Mouse (Mus musculus) monocyte, adult 2 months (primary cell): ENCODE results near the gene Gas1.

ENCODE experiments used
- DNase-seq, 2 experiments: peaks; one replicate each; pipeline ENCODE4 v3.0.0; 2022; ENCODE audit warnings: low spot score in 2 of 2, low read depth in 1 of 2

Gene Gas1

DNA sequence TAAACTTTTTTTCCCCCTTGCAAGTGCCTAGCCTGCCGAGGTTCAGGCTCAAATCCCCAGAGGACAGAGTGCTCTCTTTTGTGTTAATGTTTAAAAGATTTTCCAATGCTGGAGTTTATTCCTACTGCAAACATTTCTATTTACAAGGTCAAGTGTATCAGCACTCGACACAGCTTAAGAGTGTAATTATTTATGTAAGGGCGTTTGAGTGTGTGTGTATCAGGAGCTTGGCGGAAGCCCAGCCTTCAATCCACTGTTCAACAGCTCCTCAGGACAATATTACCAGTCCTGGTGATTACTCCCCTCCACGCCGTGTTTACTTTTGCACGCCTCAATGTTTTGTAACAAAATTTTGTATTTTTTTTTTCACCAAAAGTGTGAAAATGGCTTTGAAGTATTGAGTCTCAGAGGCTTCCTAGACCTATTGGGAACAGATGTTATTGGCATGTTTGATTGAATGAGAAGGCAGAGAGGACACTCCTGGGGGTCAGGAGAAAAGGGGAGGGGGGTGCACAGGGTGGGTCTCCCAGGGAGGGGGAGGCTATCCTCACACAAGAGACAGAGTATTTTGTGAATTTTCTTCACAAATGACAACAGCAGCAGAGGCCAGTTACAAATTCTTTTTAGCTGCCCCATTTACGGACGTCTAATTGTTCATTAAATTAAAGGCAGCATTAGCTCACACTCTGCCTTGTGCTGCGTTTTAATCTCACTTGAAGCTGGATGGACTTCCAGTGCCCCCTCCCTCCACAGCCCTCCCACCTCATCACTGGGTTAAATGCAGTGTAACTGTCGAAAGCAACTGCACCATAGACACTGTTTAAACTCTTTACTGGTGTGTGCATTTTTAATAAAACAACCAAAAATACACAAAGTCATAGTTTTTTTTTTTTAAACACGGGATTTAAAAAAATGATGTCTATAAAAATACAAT is 3.3 kb downstream of the Gas1 start:
- DNase-seq = no peak

DNA sequence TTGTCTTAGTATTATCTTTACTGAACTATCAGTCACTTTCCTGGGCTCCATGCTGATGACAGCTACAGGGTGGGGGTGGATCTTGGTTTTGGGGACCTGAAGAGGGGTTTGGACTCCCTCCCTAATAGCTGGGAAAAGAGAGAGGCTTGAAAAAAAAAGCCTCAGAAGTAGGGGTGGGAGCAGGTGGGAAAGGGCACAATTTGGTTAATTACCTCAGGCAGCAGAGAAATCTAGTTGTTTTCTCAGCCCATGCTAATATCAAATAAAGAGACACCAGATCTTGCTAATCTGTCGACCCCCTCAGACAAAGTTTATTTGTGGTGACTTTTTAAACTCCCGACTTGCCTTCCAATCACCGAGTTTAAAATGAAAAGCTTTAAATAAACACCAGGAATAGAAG is 4.0 kb downstream of the Gas1 start:
- no peak for DNase-seq

DNA sequence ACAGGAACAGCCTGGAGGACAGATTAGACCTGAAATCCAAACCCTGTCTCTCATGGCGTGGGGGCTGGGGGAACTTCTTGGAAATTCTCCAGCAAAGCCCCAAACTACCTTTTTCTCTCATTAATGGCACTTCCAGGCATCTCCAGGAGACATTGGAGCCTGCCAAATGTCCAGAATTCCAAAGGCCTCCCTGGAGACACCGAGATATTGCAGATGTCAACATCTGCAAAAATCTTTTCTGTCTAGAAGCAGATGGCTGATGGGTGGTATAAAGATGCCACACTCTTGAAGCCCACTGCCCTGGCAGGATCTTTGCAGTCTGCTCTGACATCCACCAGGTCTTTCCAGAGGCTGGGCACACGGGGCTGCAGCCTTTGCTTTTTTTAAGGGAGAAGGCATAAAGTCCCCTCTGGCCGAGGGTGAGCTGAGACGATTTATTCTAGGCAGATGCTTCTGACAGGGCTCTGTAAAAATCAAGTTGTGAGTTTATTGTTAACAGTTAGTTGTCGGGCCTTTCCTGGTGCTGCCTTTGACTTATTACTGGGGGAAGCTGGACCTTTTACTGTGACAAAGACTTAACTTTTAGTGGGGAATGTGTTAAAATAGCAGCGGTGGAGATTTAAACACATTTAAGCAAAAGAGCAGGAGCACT is 4.7 kb downstream of the Gas1 start:
- no peak for DNase-seq

DNA sequence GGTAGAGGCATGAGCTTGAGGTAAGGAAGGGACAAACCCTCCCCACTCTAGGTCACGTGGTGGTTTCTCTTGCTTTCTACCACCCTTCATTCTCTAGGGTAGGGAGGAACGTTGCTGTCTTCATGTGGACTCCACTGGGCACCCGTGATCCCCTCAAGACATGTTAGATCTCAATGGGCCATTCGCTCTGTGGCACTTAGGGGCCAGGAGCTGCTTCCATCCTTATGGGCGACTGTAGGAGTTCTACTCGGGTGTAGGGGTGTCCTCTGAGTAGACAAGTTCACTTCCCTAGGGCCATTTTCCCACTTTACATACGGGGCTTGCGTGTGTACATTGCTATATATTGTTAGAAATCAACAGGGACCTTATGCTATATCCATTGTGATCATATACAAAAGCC is 5.4 kb downstream of the Gas1 start:
- no peak for DNase-seq

DNA sequence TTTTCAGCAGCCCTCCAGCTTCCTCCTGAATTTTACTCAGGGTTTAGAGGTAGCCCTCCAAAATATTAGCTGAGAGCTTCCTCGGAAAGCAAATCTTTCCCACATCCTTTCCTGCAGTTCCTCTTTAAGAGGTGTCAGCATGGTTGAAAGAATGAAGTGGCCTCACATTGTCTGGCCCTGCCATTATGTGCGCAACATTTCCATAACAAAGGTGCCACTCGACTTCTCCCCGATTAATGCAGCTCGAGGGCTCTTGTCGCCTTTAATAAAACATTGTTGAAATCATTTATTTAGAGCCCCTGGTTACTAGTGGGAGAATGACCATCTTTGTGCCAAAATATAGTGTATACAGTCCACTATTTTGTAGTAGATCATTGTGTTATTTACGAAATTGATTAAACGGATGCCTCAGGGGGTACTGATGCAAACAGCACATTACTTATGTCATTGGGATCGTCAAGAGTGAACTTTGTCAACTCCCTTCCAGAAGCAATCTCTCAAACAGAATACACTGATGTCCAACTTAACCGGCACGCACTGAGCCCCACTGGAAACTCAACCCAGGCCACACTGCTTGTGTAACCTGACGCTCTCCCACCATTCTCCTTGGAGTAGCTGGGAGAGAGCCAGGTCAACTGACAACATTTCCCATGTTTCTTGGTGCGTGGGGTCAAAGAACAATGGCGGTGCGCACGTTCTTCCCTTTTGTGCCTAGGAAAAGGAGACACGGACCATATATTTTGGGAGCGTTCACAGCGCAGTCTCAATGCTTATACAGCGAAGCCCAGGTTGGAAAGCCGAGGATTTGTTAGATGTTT is 6.1 kb downstream of the Gas1 start:
- no peak for DNase-seq

DNA sequence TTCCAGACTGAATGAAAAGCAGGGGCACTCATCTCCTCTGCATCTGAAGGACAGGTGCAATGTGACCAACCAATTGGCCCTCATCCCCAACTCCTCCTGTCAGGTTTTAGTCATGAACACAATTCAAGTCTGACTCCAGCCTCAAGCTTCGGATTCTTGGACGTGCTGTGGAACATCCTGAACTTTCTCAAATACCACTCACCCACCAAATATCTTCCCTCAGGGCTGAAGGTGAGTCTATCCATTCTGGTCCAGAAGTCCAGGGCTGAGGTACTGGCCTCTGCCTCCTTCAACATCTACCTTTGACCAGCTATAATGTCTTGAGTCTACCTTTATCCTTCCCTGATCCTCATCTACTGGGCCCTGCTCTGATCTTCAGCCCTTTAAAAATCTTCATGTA is 8.1 kb downstream of the Gas1 start:
- DNase-seq = no peak

DNA sequence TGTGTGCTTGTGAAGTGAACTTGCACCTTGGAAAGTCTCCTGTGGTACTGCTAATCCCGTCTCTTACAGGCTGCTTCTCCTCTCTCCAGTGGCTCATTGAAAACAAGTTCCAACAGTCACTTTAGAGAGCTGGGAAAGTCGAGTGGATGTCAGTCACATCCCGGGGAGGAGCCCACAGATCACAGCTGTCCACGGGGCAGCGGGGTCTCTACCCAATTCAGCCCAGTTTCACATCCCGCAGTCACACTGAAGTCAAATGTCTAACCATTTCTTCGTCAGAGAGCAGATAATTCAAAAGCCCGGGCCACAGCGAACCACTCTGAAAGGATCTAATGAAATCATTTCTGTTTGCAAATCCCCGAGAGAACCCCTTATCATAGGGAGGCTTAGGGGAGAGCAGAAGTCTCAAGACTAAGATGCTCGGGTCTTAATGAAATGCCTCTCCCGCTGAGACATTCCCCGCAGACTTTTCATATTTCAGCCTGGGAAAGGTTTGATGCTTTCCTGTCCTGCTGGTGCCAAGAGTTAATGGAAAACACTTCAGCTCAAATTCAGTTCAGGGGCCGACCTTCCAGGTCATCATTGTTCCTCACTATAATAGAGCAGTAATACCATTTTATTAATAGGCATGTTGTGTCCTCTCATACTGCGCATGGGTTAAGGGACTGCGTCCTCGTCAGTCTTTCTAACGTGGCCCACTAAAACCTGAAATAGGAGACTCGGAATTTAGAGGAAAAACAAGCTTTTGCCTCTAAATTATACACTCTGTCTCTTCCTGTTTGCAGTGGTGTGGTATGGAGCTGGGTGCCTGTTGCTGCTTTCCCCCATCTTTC is 20.7 kb downstream of the Gas1 start:
- DNase-seq = no peak

DNA sequence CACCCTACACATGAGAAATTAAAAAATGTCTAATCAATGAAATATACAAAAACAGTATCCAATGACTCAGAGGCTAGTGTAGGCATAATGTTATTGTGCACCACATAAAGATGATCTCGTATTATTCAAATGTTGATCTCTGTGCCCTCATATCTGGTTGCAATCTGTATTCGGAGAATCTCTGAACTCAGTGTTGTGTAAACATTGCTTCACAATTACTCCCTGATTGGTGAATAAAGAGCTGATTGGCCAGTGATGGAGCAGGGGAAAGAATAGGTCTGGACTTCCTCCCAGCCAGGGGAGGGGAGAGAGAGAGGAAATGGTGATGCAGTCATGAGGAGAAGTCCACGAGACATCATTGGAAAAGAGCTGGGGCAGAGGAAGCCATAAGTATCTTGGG is 23.0 kb downstream of the Gas1 start:
- DNase-seq = no peak

DNA sequence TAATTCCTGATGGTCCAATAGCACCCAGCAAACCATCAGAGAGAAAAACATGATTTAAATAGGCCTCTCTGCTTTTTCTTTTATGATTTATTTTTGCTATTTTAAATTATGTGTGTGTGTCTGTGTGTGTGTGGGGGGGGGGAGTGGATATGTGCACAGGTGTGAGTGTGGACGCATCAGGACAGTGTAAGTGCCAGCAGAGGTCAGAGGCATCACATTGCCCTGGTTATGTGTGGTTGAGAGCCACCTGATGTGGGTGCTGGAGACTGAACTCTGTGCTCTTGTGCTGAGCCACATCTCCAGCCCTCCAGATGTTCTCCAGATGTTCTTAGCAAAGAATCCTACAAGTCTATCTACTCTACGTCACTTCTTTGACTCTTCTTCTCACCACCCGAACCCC is 28.9 kb downstream of the Gas1 start:
- no peak for DNase-seq

DNA sequence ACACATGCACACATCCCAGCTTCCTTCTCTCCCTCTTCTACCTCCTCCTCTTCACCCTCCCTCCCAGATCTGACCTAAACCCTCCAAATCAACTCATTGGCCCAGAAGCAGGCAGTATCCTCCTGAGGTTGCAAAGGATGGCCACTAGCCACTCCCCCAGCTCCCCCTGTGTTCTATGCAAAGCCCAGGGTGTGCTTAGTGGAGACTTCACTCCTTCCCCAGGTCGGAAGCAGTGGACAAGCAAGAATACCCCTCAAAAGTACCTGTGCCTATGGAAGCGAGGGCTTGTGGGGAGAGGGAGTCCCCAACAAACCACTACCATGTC is 29.3 kb downstream of the Gas1 start:
- DNase-seq = no peak

DNA sequence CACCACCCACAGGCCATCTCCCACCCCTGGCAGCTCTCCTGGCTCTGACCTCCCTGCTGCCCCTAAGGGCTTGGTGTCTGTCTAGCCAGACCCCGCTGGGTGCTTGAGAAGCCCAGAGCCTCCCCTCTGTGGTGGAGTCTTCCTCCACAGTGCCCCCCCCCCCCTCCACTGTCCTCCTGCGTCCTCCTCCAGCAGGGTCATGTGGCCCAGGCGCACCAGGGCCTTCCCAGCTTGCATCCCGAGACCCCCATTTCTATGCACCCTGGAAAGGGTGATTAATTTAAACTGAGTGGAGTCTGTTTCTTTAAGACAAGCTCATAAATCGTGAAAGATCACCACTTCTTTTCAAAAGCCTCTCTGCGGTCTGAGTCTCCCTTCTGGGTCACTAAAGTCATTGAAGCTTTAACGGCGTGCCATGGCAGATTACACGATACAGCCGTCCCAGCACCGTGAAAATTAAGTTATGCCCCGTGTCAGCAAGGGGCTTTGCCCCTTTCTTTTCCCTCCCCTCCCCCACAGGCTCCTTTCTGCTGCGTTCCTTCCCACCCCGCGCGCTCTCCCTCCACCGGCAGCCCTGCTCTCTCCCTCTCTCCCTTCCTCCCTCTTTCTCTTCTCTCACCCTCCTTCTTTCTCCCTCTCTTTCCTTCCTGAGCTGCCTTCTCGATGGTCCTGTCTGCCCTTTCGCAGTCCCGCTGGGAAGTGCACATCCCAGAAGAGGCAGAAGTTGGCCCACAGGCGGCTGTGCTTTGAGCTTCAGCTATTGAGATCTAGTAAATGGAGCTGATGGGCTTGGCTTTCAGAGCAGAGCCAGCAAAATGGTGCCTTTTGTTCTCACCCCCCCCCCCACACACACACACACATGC is 29.9 kb downstream of the Gas1 start:
- no peak for DNase-seq

DNA sequence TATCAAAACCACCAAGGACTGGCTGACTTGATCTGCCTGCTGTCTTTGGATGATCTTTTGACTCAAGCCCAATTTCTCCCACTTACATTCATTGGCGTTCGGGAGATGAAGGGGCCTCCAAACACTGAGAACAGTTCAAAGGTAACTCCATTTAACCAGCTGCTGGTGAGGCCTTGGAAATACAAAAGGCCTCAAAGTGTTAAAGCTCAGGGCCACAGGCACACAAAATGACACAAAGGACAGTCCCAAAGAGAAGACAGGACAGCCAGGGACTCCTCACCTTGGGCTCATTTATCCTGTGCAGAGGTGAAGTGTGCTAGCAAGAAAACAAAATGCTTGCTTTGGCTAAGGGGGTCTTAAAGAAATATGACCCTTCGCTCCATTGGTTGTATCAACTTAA is 30.9 kb downstream of the Gas1 start:
- DNase-seq = no peak

DNA sequence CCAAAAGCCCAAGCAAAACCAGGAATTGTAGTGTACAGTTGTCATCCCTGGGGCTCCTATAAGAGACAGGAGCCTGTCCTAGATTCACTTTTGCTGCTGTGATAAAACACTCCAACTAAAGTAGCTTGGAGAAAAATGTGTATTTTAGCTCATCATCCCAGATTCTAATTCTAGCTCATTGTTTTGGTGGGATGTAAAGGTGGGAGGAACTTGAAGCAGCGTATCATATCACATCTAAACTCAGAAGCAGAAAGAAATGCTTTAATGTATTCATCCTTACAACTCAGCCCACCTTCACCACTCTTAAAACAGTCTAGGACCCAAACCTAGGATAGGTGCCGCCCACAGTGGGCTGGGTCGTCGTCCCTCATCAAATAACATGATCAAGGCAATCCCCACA is 40.2 kb downstream of the Gas1 start:
- DNase-seq = no peak

DNA sequence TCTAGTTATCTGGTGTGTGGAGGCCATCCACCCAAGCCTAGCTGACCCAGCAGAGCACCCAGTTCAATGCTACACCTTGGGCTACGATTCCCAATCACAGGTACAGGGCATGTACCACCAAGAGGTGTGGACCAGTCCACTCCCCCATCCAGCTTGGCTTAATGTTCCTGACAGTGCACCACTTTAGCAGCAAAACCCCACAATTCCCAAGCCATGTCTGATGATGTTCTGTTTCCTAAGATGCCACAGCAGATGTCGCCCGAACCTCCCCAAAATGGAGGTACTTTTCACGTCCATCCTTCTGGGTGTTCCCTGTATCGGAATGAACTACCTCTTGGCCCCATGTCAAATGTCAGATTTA is 42.7 kb downstream of the Gas1 start:
- no peak for DNase-seq

DNA sequence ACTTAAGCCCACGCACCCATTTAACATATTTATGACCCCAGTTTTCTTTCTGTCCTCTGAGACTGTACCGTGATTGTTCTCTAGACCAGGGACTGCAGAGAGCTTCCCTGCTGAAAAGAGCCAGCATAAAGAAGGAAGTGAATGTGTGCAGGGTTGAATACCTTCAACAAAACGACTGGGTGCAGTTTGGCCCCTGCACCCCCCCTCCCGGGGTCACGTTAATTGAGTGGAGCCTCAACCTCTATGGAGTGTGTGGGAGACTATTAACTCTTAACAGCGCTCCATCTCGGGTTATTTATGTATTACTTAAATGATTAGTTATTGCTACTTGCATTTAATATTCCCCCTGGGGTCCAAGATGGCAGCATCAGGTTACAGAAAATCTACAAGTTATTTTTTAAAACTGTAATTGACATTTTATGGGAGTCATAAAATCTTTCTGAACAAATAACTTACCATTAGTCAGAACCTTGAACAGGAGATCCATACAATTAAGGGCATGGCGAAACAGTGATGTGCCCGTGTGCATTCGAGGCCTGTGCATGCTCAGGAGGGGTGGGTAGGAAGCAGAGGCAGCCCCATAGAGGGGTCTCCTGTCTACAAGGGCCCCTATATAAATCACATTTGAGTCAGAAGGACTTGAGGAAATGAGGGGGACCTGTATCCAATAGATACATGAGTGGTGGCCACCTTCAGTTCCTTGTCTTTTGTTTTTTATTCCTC is 43.3 kb downstream of the Gas1 start:
- DNase-seq = no peak

DNA sequence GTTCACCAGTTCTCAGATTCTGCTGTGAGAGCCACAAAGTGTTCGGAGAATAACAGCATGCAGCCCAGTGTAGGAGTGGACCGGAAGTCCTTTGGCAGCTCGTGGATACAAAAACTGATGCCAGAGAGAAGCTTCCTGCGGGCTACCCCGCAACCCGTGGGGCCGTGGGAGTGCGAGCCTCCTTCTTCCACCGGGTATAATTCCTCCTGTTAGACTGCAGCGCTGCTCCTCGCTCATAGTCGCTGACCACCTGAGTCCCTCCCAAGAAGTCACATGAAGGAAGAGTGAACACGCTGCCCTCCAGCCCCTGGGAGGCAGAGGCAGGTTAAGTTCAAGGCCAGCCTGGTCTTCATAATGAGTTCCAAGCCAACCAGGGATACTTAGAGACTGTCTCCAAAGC is 45.4 kb downstream of the Gas1 start:
- DNase-seq = no peak

DNA sequence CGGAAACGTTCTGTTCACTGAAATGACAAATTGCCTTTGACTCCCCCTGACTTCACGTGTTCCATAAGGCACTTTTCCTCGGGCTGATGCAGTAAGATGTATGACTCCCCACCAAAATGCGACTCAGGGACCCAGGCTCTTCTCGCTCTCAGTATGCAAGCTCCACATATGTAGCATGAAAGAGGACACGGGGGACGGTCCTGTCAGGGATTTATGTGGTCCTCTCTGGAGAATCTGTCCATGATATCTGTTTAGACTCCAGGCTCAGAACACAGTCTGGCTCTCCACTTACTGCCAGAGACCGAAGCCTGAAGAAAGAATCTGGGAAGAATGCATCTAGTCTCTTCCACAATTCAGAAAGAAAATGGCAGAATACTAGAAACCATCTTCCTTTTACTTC is 47.6 kb downstream of the Gas1 start:
- no peak for DNase-seq

DNA sequence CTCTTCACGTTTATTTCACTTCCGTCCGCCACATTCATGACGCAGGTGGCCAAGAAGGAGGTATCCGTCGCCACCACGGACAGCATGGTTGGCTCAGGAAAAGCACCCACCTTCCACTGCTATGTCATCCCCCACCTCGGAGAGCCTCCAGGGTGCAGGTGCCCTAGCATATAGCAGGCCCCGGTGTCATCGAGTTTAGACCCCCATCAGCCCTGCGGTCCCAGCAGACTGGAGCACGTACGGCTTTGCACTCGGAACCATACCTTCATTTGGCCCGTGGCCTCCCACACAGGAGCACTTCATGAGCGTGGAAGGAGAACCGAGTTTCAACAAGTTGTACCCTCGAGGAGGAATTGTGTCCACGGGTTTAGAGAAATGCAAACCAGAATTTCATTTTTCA is 50.8 kb downstream of the Gas1 start:
- DNase-seq = no peak

DNA sequence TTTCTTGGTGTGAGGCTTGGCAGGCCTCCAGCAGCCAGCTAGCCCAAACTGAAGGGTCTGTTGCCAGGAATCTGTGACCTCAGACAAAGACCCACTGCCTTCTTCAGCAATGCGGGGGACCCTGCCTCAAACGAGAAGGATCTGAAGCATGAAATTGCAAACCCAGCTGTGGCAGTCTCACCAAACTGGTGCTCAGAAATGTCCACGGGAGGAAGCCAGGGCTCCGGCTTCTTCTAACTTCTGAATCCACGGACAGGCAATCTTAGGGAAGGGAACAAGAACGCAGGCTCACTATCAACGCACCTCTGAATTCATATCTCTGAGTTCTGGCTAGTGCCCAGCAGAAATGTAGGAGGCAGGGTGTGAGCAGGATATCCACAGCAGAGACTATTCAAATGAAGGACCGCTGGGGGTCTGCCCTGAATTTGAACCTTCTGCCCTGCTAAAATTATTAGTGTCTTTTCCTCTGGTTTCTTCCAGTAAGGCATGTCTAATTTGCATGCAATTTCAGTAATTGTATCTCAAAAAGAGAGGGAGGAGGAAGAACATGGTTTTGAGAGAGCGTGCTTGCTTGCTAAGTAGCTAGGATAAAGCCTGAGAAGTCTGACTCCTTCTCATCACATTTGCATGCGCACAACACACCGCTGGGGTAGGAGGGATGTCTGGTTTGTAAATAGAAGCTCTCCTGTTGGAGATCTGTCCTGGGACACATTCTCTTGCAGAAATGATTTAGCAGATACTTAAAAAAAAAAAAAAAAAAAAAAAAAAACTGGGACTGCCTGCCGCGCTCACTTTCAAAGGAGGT is 51.5 kb downstream of the Gas1 start:
- no peak for DNase-seq
